Mouse (Mus musculus): ENCODE results near the gene Brd2. TPM values are rescaled to one million over a fixed set of nuclear protein-coding genes. Genes with fewer than 3 reads are reported as not detected.
"Not testable (repeated sequence)": the region's sequence is repeated elsewhere in the genome, so short reads cannot be mapped to it uniquely, and the experiment has no call there.

Gene Brd2
- total RNA-seq (2021): 100 to 1,000 TPM; 182 to 193 TPM

GRCm38 (mm10) chr17:34122188-34122984 lies at the start of gene Brd2:
Brd2 (minus strand) TSS chr17:34122634.
- DNase-seq: peak; percentile 97 to 99

- DNase-seq: peak; percentile 74 to 76
Observed at GRCm38 (mm10) chr17:34170877-34171498, 48.6 kb upstream of the Brd2 start.

GRCm38 (mm10) chr17:34170487-34170876 lies 48.0 kb upstream of the Brd2 start:
- DNase-seq: no peak

- DNase-seq: peak in 1 of 2 experiments; percentile 23
Observed at GRCm38 (mm10) chr17:34169279-34169678, 46.8 kb upstream of the Brd2 start.

- no peak for DNase-seq
Observed at GRCm38 (mm10) chr17:34165033-34165730, 42.7 kb upstream of the Brd2 start.

- peak in 1 of 2 experiments; percentile 16 for DNase-seq
Observed at GRCm38 (mm10) chr17:34164202-34164895, 41.9 kb upstream of the Brd2 start.

- no peak for DNase-seq
Observed at GRCm38 (mm10) chr17:34155534-34155933, 33.1 kb upstream of the Brd2 start.

- DNase-seq: no peak
Observed at GRCm38 (mm10) chr17:34152923-34153322, 30.5 kb upstream of the Brd2 start, which contains the start of gene H2-DMb1. H2-DMb1 (plus strand) TSS chr17:34153072.

- no peak for DNase-seq
Observed at GRCm38 (mm10) chr17:34144960-34145371, 22.5 kb upstream of the Brd2 start.

GRCm38 (mm10) chr17:34144221-34144620 lies 21.8 kb upstream of the Brd2 start:
- DNase-seq: not testable (repeated sequence)

GRCm38 (mm10) chr17:34143461-34143860 lies 21.0 kb upstream of the Brd2 start:
- DNase-seq: no peak

- DNase-seq: no peak
Observed at GRCm38 (mm10) chr17:34143033-34143432, 20.6 kb upstream of the Brd2 start, which contains the start of gene H2-DMb2. H2-DMb2 (plus strand) TSS chr17:34143307.

- no peak for DNase-seq
Observed at GRCm38 (mm10) chr17:34142456-34143010, 20.1 kb upstream of the Brd2 start.

- DNase-seq: peak in 1 of 2 experiments; percentile 57
Observed at GRCm38 (mm10) chr17:34141448-34141847, 19.0 kb upstream of the Brd2 start.

GRCm38 (mm10) chr17:34140240-34140639 lies 17.8 kb upstream of the Brd2 start:
- DNase-seq: no peak

GRCm38 (mm10) chr17:34139416-34139815 lies 17.0 kb upstream of the Brd2 start:
- no peak for DNase-seq

GRCm38 (mm10) chr17:34138655-34139054 lies 16.2 kb upstream of the Brd2 start:
- no peak for DNase-seq

- DNase-seq: no peak
Observed at GRCm38 (mm10) chr17:34137601-34138000, 15.2 kb upstream of the Brd2 start.

- DNase-seq: peak; percentile 96 to 97
Observed at GRCm38 (mm10) chr17:34135297-34136224, 13.1 kb upstream of the Brd2 start.

GRCm38 (mm10) chr17:34134451-34134850 lies 12.0 kb upstream of the Brd2 start:
- DNase-seq: no peak

GRCm38 (mm10) chr17:34133289-34133688 lies 10.9 kb upstream of the Brd2 start:
- DNase-seq: no peak
